20 mouse cellular contexts compared by ENCODE assay signal in genomic region chr14:29362448-29362847, GRCm38 (mm10).
DNase-seq lines count a peak whose midpoint lies in the region; ATAC-seq and TF ChIP-seq lines count a peak whose summit lies in the region.
"Had no signal": no experiment of that assay in that cellular context is flagged by ENCODE, and none has a peak within 500 bp of the region (broad histone marks: within the 10 kb centered on the region; RNA-seq: fewer than 3 reads in every experiment).

No protein-coding gene starts in this region.

- no peak for DNase-seq in embryonic facial prominence, embryonic 10.5 days (ENCODE audit: low spot score)
- DNase-seq in lung, postnatal 10 days = peak; percentile 3
- DNase-seq in lung, adult 18-20 months = no peak
- peak; percentile 2 for DNase-seq in adipocyte (ENCODE audit: low spot score)
- DNase-seq in gonadal fat pad, adult 2 months (ENCODE audit: low read depth) = peak; percentile 14
- DNase-seq in cerebellum, postnatal 25 days = no peak
- DNase-seq: cerebellum, adult 18-20 months; cerebellum, postnatal 36 days; heart, adult 2 months; kidney, adult 9 months; kidney, postnatal 4 days; liver; right cerebral cortex, postnatal 14 days; spleen, adult 18-20 months; thymus, adult 18-20 months; thymus, postnatal 4 days had no signal

- H3K9ac ChIP-seq in embryonic facial prominence, embryonic 12.5 days = no peak overlapping the region
- H3K9ac ChIP-seq in intestine, postnatal 0 days (ENCODE audit: low read depth, low read length) = no peak overlapping the region
- H3K9ac ChIP-seq: hindbrain, embryonic 14.5 days had no signal

- ATAC-seq in embryonic facial prominence, embryonic 12.5 days (ENCODE audit: insufficient number of reproducible peaks, insufficient read depth, low FRiP score, low TSS enrichment) = 0 out of 2 replicates have a peak, but pooled peaks have one; percentile 28
- ATAC-seq in intestine, postnatal 0 days = no peak

- H3K27ac ChIP-seq in embryonic facial prominence, embryonic 12.5 days = no peak overlapping the region
- H3K27ac ChIP-seq in embryonic facial prominence, embryonic 10.5 days (replicated peaks) = no peak overlapping the region
- H3K27ac ChIP-seq in intestine, postnatal 0 days (ENCODE audit: low read depth, low read length) = no peak overlapping the region
- H3K27ac ChIP-seq: heart, adult 2 months; hindbrain, embryonic 14.5 days had no signal

- no peaks in the 10 kb centered on the region for H3K27me3 ChIP-seq in embryonic facial prominence, embryonic 12.5 days
- H3K27me3 ChIP-seq in embryonic facial prominence, embryonic 10.5 days (replicated peaks; ENCODE audit: low read depth, poor library complexity, severe bottlenecking) = no peaks in the 10 kb centered on the region
- H3K27me3 ChIP-seq in intestine, postnatal 0 days (replicated peaks; ENCODE audit: control insufficient read depth, insufficient read depth, low read length) = no peaks in the 10 kb centered on the region
- H3K27me3 ChIP-seq: megakaryocyte, embryonic 14.5 days had no signal

- H3K4me1 ChIP-seq in embryonic facial prominence, embryonic 12.5 days = no peaks in the 10 kb centered on the region; the same call in 1 of the 2 replicates
- no peaks in the 10 kb centered on the region for H3K4me1 ChIP-seq in embryonic facial prominence, embryonic 10.5 days
- H3K4me1 ChIP-seq in intestine, postnatal 0 days (replicated peaks; ENCODE audit: control insufficient read depth, insufficient read depth, low read length) = no peaks in the 10 kb centered on the region
- H3K4me1 ChIP-seq: megakaryocyte, embryonic 14.5 days had no signal

- no peaks in the 10 kb centered on the region for H3K9me3 ChIP-seq in embryonic facial prominence, embryonic 12.5 days
- H3K9me3 ChIP-seq in embryonic facial prominence, embryonic 10.5 days = no peaks in the 10 kb centered on the region
- H3K9me3 ChIP-seq in intestine, postnatal 0 days (ENCODE audit: control insufficient read depth) = no peaks in the 10 kb centered on the region

- TF ChIP-seq CTCF in intestine, postnatal 0 days (IDR thresholded peaks at IDR 0.05; ENCODE audit: low read depth) = no peak

- H3K36me3 ChIP-seq in embryonic facial prominence, embryonic 12.5 days = no peaks in the 10 kb centered on the region
- no peaks in the 10 kb centered on the region for H3K36me3 ChIP-seq in embryonic facial prominence, embryonic 10.5 days (replicated peaks)
- no peaks in the 10 kb centered on the region for H3K36me3 ChIP-seq in intestine, postnatal 0 days (ENCODE audit: control insufficient read depth, insufficient read depth)

- WGBS in embryonic facial prominence, embryonic 12.5 days = 58% methylated on average over 3 of the region's 3 CpGs
- WGBS in embryonic facial prominence, embryonic 10.5 days = 73% methylated on average over 3 of the region's 3 CpGs
- 54% methylated on average over 3 of the region's 3 CpGs for WGBS in intestine, postnatal 0 days

- H3K4me2 ChIP-seq in embryonic facial prominence, embryonic 12.5 days (replicated peaks) = no peak overlapping the region
- no peak overlapping the region for H3K4me2 ChIP-seq in intestine, postnatal 0 days (replicated peaks; ENCODE audit: low read depth)
- H3K4me2 ChIP-seq: hindbrain, embryonic 14.5 days had no signal

- H3K4me3 ChIP-seq in embryonic facial prominence, embryonic 12.5 days = no peak overlapping the region
- no peak overlapping the region for H3K4me3 ChIP-seq in embryonic facial prominence, embryonic 10.5 days
- no peak overlapping the region for H3K4me3 ChIP-seq in intestine, postnatal 0 days (ENCODE audit: low read depth, low read length)
- H3K4me3 ChIP-seq: heart, adult 2 months; megakaryocyte, embryonic 14.5 days had no signal

Comparison
In these comparisons a context has a peak if more than half of its experiments do, and no peak if none do; other contexts are left out.
1. DNase-seq: peak in lung, postnatal 10 days (single experiment), adipocyte (single experiment) and gonadal fat pad, adult 2 months (single experiment); none in embryonic facial prominence, embryonic 10.5 days (single experiment), lung, adult 18-20 months (0 of 2) and cerebellum, postnatal 25 days (0 of 2).